ENCODE assay signal across 9 mouse cellular contexts in the genomic region with DNA sequence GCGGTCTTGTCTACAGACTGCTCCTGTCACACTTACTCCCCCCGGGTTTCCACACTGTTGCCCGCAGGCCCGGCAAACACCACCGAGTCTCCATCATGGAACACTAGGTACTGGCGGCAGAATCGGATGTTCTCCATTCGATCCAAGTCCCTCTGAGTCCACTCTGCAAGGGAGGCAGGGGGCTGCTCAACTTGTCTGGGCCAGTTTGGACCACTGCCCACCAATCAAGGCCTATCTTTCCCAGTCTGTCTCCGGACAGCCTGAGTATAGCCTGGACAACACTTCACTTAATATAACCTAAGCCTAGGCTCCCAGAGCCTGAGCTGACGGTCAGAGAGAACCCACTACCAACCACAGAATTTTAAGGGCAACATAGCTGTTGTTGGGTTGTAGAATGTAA. TPM values are rescaled to one million over a fixed set of nuclear protein-coding genes. Genes with fewer than 3 reads are reported as not detected.
DNase-seq lines count a peak whose midpoint lies in the region; ATAC-seq and TF ChIP-seq lines count a peak whose summit lies in the region.
"Had no signal": no experiment of that assay in that cellular context is flagged by ENCODE, and none has a peak within 500 bp of the region (broad histone marks: within the 10 kb centered on the region; RNA-seq: fewer than 3 reads in every experiment).

No protein-coding gene starts in this region.

- no peak for TF ChIP-seq CTCF in gastrocnemius, adult 2 months (IDR thresholded peaks at IDR 0.05)
- TF ChIP-seq CTCF in liver, embryonic 14.5 days (IDR thresholded peaks at IDR 0.05; ENCODE audit: low read depth): no peak

- ATAC-seq in forebrain, embryonic 11.5 days (replicated peaks; ENCODE audit: low FRiP score): no peak
- no peak for ATAC-seq in liver, embryonic 14.5 days (ENCODE audit: insufficient read depth)
- no peak for ATAC-seq in frontal cortex, adult (ENCODE audit: low TSS enrichment)

- H3K4me1 ChIP-seq in forebrain, embryonic 11.5 days (replicated peaks; ENCODE audit: control insufficient read depth, insufficient read depth, low read length): peaks cover 8% of the 10 kb centered on the region; the same call in 1 of the 2 replicates
- H3K4me1 ChIP-seq in liver, embryonic 14.5 days (replicated peaks; ENCODE audit: control insufficient read depth in 2 of 2, insufficient read depth in 2 of 2, low read length in 1 of 2): peaks cover 25% of the 10 kb centered on the region in 2 experiments

- TF ChIP-seq EP300 in liver, embryonic 14.5 days (IDR thresholded peaks at IDR 0.05; ENCODE audit: low read depth): no peak

- WGBS in forebrain, embryonic 11.5 days: 71% methylated on average over 10 of the region's 10 CpGs
- 56% methylated on average over 10 of the region's 10 CpGs for whole genome bisulfite sequencing in liver, embryonic 14.5 days (ENCODE audit: insufficient replicate concordance)

- H3K9me3 ChIP-seq in forebrain, embryonic 11.5 days (ENCODE audit: control insufficient read depth, low read length): no peaks in the 10 kb centered on the region
- no peaks in the 10 kb centered on the region for H3K9me3 ChIP-seq in liver, embryonic 14.5 days (ENCODE audit: control insufficient read depth, low read length)

- intact Hi-C loops in gastrocnemius, adult 2 months (cut with DNase I): loop anchor here (10.0 kb wide), 1 partner anchor 321 kb away; no protein-coding TSS in a partner anchor

- peak overlapping the region; percentile 90 for H3K4me2 ChIP-seq in forebrain, embryonic 11.5 days (ENCODE audit: low read depth, low read length, severe bottlenecking)
- H3K4me2 ChIP-seq in liver, embryonic 14.5 days (ENCODE audit: low read depth): peak overlapping the region; percentile 93

- no peaks in the 10 kb centered on the region for H3K27me3 ChIP-seq in forebrain, embryonic 11.5 days (ENCODE audit: control insufficient read depth, insufficient read depth, low read length)
- H3K27me3 ChIP-seq in liver, embryonic 14.5 days (ENCODE audit: control insufficient read depth, insufficient read depth, low read length): no peaks in the 10 kb centered on the region

- peaks cover 2% of the 10 kb centered on the region; the same call in 1 of the 2 replicates for H3K36me3 ChIP-seq in forebrain, embryonic 11.5 days (ENCODE audit: control insufficient read depth, insufficient read depth, low read length)
- peaks cover 44% of the 10 kb centered on the region for H3K36me3 ChIP-seq in liver, embryonic 14.5 days (replicated peaks; ENCODE audit: control insufficient read depth, insufficient read depth, low read depth)

- H3K27ac ChIP-seq in gastrocnemius, adult 2 months: peak overlapping the region; percentile 92
- H3K27ac ChIP-seq in forebrain, embryonic 11.5 days (ENCODE audit: low read depth, low read length): no peak overlapping the region
- peak overlapping the region; percentile 82 for H3K27ac ChIP-seq in liver, embryonic 14.5 days

- H3K4me3 ChIP-seq in gastrocnemius, adult 2 months: peak overlapping the region; percentile 96
- H3K4me3 ChIP-seq in forebrain, embryonic 11.5 days (ENCODE audit: low read depth, low read length): peak overlapping the region; percentile 80
- peak overlapping the region; percentile 80 to 95 for H3K4me3 ChIP-seq in liver, embryonic 14.5 days (ENCODE audit: insufficient read depth in 1 of 2, low read depth in 2 of 2, low read length in 2 of 2)

- no peak for DNase-seq in gastrocnemius, adult 2 months
- no peak for DNase-seq in gastrocnemius, adult 8-10 months (ENCODE audit: low spot score in 2 of 2)
- DNase-seq in 416B (ENCODE audit: low read depth): peak; percentile 7
- DNase-seq in forebrain, embryonic 11.5 days (ENCODE audit: low spot score): no peak
- DNase-seq in liver, embryonic 14.5 days (ENCODE audit: low read depth in 3 of 3, low spot score in 3 of 3): no peak
- DNase-seq in urinary bladder, postnatal 36 days (ENCODE audit: low spot score in 2 of 2): no peak
- no peak for DNase-seq in left cerebral cortex, adult 11 months (ENCODE audit: low spot score)

- peak overlapping the region; percentile 84 for H3K9ac ChIP-seq in forebrain, embryonic 11.5 days (ENCODE audit: low read length)
- H3K9ac ChIP-seq in liver, embryonic 14.5 days (replicated peaks): peak overlapping the region; percentile 93

RNA-seq across cellular contexts. Expression of gene Apeh, which starts 0.8 kb away (rescaled TPM):
- total RNA-seq in gastrocnemius, adult 2 months (2021): 10 to 100 TPM; 30.6 to 33.4 TPM
- 10 to 100 TPM; 29.4 to 43.5 (median 33.6) TPM for total RNA-seq in gastrocnemius, adult 8-10 months (2022)
- polyA plus RNA-seq in forebrain, embryonic 11.5 days (2014; fragmentation: Nextera tagmentation; extraction: Ambion mirVana): 53.3 and 61.5 TPM in 2 replicates
- polyA plus RNA-seq in liver, embryonic 14.5 days (2012; rRNA removed): 126 and 150 TPM in 2 replicates
- polyA plus RNA-seq in liver, embryonic 14.5 days (2014; fragmentation: Nextera tagmentation; extraction: Ambion mirVana): 153 and 172 TPM in 2 replicates

RNA-seq across cellular contexts. Expression of gene Rnf123, which starts 10.4 kb away (rescaled TPM):
- total RNA-seq in gastrocnemius, adult 2 months (2021): 100 to 1,000 TPM; 128 to 157 TPM
- 100 to 1,000 TPM; 137 to 185 (median 161) TPM for total RNA-seq in gastrocnemius, adult 8-10 months (2022)
- polyA plus RNA-seq in forebrain, embryonic 11.5 days (2014; fragmentation: Nextera tagmentation; extraction: Ambion mirVana): 34.7 and 37.0 TPM in 2 replicates
- 139 and 146 TPM in 2 replicates for polyA plus RNA-seq in liver, embryonic 14.5 days (2012; rRNA removed)
- 88.2 and 102 TPM in 2 replicates for polyA plus RNA-seq in liver, embryonic 14.5 days (2014; fragmentation: Nextera tagmentation; extraction: Ambion mirVana)

RNA-seq across cellular contexts. Expression of gene Mst1, which starts 13.3 kb away (rescaled TPM):
- total RNA-seq in gastrocnemius, adult 2 months (2021): not detected
- total RNA-seq in gastrocnemius, adult 8-10 months (2022): under 1 TPM in 1 of 4 experiments, not detected in 3; 0.40 TPM
- polyA plus RNA-seq in forebrain, embryonic 11.5 days (2014; fragmentation: Nextera tagmentation; extraction: Ambion mirVana): 0.28 and 0.56 TPM in 2 replicates
- 21.0 and 21.3 TPM in 2 replicates for polyA plus RNA-seq in liver, embryonic 14.5 days (2012; rRNA removed)
- polyA plus RNA-seq in liver, embryonic 14.5 days (2014; fragmentation: Nextera tagmentation; extraction: Ambion mirVana): 24.1 and 29.7 TPM in 2 replicates
- total RNA-seq: gastrocnemius, postnatal 36 days had no signal

RNA-seq across cellular contexts. Expression of gene Amigo3, which starts 40.6 kb away (rescaled TPM):
- total RNA-seq in gastrocnemius, adult 2 months (2021): 1 to 10 TPM; 1.5 to 3.1 TPM
- 1 to 10 TPM in 3 of 4 experiments, under 1 TPM in 1; 0.80 to 2.2 (median 1.5) TPM for total RNA-seq in gastrocnemius, adult 8-10 months (2022)
- polyA plus RNA-seq in forebrain, embryonic 11.5 days (2014; fragmentation: Nextera tagmentation; extraction: Ambion mirVana): 2.4 and 2.7 TPM in 2 replicates
- polyA plus RNA-seq in liver, embryonic 14.5 days (2012; rRNA removed): 0.51 and 0.75 TPM in 2 replicates
- polyA plus RNA-seq in liver, embryonic 14.5 days (2014; fragmentation: Nextera tagmentation; extraction: Ambion mirVana): 0.89 and 1.4 TPM in 2 replicates

RNA-seq across cellular contexts. Expression of gene Gmppb, which starts 44.5 kb away (rescaled TPM):
- 1 to 10 TPM; 3.3 to 6.3 TPM for total RNA-seq in gastrocnemius, adult 2 months (2021)
- total RNA-seq in gastrocnemius, adult 8-10 months (2022): 1 to 10 TPM; 4.3 to 6.2 (median 4.8) TPM
- 19.9 and 20.7 TPM in 2 replicates for polyA plus RNA-seq in forebrain, embryonic 11.5 days (2014; fragmentation: Nextera tagmentation; extraction: Ambion mirVana)
- 6.7 and 12.9 TPM in 2 replicates for polyA plus RNA-seq in liver, embryonic 14.5 days (2012; rRNA removed)
- polyA plus RNA-seq in liver, embryonic 14.5 days (2014; fragmentation: Nextera tagmentation; extraction: Ambion mirVana): 14.3 and 15.5 TPM in 2 replicates
